Mouse (Mus musculus) granulocyte monocyte progenitor cell, adult 5-6 weeks (primary cell): ENCODE data around the gene Vps35. TPM values are rescaled to one million over a fixed set of nuclear protein-coding genes. Genes with fewer than 3 reads are reported as not detected.
A peak's percentile ranks its signal among the peaks of the same experiment; 100 is the strongest.

Source experiments
- ATAC-seq: replicated peaks from 2 replicates; pipeline ENCODE4 v1.8.0; 2016; ENCODE audit warnings: mild to moderate bottlenecking, moderate TSS enrichment, inconsistent platforms; ENCODE audit not compliant: poor library complexity, severe bottlenecking
- total RNA-seq, 2 experiments: library from RNA; stranded (forward) in 1 of 2; stranded (reverse) in 1 of 2; fragments of 200-712, 200-1000 nt in 1 of 2; fragments of >200 nt in 1 of 2; fragmentation: Nextera tagmentation in 1 of 2; gene quantifications; 2 replicates each; pipeline ENCODE4 v1.2.3; 2014 to 2017

Gene Vps35
- 72.7 and 83.0 TPM in 2 replicates for total RNA-seq (2014; fragmentation: Nextera tagmentation)
- total RNA-seq (2017): 108 and 149 TPM in 2 replicates

DNA sequence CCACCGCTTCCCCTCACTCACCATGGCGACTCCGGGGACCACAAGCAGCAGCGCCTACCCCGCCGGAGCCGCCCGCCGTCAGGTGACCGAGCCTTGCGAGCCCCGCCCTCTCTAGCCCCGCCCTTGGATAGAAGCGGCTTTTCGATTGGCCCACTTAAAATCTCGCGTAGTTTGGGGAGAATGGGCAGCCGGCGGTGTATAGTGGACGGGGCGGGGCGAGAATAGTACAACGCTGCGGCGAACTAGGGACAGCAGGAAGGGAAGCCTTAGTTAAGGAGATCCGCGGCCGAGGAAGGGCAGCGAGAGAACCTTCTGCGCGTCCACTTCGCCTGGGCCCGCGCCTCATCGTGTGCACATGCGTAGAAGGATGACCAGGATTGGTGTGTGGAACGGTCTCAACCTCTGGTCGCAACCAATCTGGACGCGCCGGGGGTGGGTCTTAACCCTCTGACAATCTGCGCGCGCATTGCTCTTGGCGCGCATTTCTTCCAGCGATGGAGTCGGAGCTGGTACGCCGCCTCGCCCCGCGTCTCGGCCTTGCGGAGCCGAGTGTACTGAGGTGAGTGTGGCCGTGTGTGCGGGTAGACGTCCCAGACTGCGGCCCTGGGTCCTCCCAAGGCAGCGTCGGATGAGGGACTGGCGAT lies at the start of gene Vps35, which contains the start of gene Orc6:
Gene Vps35 (minus strand): TSS at position 369 of the 644 bp plus-strand sequence.
Gene Orc6 (plus strand): TSS at position 199 of the 644 bp plus-strand sequence.
- peak; percentile 91 for ATAC-seq

DNA sequence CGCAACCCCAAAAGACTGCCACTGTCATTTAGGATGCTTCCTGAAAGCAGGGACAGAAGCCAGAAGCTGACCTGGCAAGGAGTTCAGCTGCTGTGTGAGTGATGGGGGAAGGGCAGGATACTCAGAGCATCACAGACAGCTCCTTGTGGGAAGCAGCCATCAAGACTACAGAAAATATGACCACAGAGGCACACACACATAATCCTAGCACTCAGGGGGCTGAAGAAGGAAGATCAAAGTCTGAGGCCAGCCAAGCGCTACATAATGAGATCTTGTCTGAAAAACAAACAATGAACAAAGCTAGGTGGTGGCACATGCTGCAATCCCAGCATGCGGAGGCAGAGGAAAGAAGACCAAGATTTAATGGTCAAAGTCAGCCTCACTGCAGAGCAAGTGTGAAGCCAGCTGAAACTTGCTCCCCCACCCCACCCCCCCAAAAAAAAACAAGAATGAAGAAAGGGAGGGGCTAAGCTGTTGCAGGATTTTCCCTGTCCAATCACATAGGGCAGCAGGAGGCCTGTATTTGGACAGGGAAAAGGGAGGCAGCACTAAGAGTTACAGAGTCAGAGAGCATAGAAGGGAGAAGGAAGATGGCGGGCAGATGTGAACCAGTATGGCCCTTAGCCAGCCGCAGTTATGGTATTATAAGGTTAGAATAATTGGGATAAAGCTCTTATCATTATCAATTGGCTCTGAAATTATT lies 40.4 kb upstream of the Vps35 start:
- no peak for ATAC-seq

DNA sequence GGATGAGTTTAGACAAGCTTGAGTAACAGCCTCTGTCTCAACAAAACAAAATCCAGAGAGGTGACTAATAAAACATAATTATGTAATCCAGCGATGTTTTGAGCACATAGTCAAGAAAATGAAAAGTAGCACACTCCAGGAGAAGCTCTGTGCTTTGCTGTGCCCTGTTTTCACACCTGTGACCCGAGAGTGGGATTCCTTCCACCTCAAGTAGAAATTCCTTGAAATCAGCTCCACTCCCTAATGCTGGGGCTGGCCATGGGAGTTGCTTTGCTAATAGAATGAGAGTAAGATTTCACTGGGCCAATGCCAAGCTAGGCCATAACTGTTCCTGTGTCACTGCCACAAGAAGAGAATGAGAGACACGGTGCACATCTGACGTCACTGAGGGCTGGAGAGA lies 38.1 kb upstream of the Vps35 start:
- no peak for ATAC-seq

DNA sequence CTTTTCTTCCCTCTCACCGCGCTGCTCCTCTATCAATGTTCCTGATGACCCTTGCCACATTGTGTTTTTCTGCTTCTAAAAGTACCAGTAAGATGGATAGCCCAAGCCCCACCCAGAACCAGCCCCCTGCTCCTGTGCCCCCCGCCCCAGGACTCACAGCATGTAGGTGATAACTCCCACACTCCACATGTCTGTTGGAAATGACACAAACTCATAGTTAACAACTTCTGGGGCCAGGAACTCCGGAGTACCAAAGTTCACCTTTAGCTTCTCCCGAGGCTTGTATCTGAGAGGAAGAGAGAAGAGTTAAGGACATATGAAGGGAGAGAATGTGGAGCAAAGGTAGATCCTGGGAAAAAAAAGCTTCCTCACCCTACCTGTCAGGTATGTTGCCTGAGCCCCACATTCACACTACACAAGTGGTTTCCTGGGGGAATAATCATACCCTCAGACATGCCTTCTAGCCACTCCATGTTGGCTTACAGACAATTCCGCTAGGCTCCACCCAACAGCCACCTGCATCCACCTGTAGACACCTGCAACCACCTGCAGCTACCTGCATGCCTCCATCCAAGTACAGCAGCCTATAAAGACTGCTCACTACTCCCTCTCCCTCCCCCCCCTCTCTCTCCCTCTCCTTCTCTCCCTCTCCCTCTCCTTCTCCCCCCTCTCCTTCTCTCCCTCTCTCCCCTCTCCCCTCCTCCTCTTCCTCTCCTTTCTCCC lies 36.8 kb upstream of the Vps35 start:
- ATAC-seq: no peak

DNA sequence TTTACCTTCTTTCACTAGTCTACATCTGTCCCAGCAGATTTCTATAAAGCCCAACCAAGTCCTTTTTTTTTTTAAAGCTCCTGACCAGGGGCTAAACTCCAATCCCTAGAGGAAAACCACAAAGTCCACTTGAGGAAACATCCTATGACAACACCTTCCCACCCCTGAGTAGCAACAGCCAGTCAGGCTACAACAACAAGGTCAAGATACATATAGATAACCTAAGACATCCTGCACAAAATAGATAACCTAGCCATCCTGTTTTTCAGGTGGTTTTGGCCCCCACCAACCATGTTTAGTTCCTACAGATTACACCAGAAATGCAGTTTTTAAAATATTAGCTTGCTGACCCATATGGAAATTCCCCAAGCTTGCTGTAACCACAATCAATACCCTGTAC lies 35.5 kb upstream of the Vps35 start:
- no peak for ATAC-seq

DNA sequence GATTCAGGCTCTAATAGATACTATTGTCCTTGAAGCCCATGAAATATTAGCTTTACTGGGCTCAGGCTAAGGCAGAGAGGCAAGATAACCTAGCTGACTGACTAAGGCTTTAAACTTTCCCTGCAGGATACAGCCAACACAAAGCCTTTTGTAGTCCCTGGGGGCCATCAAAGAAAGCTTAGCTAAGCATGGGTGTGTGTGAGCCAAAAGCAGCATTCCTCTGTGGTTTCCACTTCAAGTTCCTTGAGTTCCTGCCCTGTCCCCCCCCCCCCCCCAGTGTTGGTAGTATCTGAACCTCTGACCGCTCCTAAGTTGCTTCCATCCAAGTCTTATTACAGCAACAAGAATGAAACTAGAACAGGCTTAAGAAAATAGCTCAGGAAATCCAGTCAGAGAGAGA lies 29.9 kb upstream of the Vps35 start:
- ATAC-seq: no peak

DNA sequence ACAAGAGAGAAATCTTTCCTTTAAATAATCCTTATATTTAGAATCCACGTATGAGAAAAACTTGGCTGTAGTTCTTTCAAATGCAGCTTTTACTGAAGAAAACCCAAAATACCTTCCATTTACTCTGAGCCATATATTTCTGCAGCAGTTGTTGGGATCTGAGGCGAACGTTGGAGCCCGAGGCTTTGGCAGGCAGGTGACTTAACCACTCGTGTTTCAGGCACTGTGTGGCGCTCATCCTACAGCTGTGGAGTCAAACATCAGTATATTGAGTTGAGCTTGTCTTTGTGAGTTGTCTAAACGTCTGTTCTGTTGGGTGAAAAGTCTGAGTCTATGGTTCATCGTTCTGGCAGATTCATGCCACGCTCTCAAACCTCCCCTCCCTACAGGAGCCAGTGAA lies 27.4 kb upstream of the Vps35 start:
- no peak for ATAC-seq

DNA sequence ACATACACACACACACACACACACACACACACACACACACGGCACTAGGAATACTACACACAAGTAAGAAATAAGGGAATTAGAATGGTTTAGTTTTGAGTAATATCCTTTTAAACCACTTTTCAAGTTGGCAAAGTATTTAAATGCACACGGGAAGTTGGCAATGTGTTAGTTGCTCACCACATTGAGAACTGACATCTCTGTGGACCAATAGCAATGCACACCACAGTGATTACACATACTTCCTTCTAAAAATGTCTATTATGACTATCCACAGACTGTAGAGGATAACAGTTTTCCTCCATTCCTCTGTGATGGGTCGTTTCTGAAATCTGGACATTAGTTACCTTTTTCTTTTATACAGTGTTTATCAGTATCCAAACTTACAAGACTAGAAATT lies 23.5 kb upstream of the Vps35 start:
- peak; percentile 94 for ATAC-seq

DNA sequence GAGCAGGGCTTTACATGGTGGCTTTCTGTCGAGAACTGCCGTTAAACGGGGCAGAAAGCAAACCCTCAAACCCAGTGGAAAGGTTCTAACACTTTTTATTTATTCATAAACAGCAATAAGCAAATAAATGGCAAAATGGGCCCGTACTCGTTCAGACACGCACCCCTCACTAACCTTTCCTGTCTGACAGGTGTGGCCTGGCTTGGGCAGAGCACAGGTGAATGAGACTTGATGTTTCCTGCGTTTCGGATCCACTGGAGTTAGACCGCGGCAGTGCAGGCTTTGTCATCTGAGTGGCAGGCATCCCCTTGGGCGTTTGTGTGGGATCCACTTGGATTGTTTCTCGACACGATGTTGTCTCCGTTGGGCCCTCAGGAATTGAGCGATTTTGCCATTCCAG lies 22.4 kb upstream of the Vps35 start:
- no peak for ATAC-seq

DNA sequence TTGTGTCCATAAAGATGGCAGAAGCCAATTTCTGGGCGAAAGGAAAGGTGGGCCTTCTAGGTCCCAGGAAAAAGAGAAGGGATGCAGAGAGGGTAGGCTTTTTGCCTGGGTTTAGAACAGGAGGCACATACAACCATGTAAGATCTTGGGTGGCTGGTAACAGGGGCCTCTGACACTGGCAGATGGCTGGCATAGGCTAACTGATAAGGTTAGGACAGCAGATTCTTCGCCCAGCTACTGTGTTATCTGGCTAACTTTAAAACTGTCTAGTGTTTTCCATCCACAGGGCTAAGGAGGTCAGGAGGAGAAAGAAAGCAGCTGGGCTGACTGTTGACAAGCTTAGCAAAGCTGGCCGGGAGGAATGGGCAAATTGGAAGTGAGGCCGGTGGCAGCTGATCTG lies 18.9 kb upstream of the Vps35 start:
- ATAC-seq: no peak

DNA sequence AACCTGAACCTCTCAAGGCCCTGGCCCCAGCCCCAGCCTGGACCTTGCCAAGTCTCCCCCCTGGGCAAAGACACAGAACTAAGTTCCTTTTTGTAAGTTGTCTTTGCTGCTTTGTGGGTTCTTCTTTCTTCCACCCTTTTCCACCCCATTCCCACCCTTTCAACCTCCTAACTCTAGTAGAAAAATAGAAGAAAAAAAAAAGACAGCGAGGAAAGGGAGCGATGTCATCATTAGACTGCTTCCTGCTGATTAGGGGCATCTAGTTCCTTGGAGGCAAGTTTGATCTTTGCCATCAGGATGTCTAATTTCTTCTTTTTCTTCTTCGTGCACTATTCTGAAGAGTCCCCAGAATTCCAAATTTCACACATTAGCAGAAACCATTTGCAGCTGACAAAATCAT lies 13.4 kb upstream of the Vps35 start:
- no peak for ATAC-seq

DNA sequence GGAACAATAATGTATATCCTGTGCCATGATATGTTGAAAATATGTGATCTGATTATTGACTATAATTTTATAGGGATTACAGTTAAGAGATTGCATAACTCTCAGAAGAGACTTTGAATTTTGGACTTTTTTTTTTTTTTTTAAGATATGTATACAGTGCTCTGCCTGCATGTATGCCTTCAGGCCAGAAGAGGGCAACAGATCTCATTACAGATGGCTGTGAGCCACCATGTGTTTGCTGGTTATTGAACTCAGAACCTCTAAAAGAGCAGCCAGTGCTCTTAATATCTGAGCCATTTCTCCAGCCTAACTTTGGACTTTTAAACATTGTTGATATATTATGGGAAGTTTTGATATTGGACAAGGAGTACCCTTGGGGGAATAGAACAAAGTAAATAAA lies 12.1 kb upstream of the Vps35 start:
- peak; percentile 71; the same call in 1 of the 2 replicates for ATAC-seq

DNA sequence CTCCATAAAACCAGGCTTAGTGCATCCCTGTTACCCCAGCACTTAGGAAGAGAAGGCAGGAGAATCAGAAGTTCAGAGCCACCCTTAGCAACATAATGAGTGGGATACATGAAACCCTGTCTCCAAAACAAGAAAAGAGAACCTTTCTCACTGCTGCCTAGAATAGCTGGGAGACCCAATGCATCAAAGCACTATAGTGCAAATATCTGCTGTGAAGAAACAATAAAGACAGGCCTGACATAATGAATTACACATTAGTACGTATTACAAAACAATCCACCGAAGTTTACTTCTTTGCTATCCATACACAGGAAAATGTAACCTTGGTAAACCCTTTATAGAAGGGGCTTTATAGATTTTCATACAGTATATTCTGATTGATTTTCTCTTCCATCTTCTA lies 9.0 kb upstream of the Vps35 start:
- ATAC-seq: no peak

DNA sequence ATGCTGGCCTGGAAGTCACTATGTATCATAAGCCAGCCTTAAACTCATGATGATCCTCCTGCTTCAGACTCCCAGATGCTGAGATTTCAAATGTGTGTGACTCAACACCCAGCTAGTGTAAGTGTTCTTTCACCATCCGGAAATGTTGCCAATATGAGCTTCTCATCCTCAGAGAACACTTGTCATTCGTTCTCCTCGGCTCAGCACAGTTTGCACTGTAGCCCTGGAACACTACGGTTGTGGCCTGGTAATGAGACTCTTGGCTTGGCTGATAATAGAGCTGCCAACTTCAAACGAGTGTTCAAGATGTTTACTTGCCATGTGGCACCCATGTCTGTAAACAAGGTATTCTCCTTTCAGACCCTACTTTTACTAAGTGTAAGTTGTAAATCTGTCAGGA lies 3.9 kb upstream of the Vps35 start:
- no peak for ATAC-seq

DNA sequence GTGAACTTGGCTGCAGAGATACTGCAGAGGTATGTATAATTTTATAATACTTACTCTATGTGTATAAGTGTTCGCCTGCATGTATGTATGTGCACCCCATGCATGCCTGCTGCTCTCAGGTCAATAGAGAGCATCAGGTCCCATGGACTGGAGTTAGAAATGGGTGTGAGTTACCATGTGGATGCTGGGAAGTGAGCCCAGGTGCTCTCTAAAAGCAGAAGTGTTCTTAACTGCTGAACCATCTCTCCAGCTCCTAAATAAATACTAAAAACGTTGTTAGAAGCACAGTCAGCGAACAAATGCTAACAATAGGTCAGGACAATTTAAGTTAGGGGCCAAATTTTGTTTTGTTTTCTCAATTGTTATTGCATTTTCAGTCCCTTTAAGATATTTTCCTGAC lies 3.3 kb upstream of the Vps35 start:
- no peak for ATAC-seq

DNA sequence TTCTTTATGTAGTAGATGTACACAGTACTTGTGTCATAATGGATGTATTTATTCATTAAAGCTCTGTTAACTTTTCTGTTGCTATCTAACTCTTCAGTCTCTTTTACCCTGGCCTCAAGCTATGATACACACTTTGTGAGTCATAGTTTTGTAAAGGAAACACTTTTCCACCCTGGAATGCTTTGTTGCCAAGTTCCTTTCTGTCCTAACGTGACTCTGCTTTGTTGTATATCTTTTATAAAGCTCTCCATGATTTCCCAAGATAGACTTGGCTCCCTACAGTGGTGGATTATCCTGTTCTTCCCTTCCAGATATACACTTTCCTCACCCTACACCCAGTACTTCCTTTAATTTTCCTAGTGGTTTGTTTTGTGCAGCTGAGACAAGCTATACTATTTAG lies 2.3 kb upstream of the Vps35 start:
- no peak for ATAC-seq

DNA sequence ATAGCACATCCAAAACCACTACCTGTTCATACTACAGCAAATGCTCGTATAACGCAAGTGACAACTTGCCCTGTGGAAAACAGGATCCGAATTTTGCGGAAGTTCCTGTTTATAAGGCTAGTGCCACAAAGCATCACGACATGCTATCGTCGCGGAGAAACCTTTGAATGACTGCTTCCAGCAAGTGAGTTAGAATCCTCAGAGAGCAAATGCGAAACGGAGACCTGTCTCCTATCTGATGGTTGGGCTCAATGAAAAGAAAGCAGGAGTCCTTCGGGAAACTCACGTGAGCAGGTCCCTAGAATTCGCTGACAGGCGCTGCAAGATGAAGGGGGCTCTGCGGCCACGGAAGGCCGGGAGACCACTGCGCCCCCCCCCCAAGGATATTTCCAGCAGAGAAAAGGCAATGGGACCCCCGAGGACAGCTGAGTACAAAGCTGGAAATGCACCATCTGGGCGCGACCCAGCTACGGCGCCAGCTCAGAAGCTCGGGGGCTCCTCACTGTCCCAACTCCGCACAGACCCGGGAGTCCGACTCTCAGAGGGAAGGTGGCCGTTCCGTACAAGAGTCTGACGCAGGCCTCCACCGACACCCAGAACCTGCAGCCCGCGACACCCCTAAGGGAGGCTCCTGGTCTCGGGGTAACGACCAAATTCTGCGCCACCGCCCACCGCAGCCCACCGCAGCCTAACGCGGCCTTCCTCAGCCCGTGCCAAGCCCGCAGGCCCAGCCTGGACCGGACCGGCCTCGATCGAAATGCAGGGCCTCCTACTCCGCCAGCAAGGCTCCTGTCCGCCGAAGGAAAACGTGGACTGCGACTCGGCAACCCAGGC lies 785 bp downstream of the Vps35 start:
- ATAC-seq: peak; percentile 43

DNA sequence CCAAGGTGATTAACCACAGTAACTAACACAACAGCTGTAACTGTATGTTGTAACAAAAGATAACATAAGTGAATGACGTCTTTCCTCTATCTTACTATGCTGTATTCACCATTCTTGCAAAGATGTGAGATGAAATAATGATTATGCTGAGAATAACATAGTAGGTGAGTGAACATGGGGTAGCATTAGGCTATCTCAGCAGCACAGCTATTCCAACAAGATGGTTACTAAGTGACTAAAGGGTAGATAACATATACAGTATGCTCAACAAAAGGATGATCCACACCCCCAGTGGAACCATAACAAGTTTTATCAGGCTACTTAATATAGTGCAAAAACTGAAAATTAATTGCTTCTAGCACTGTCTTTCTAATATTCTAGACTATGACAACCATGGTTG lies 12.8 kb downstream of the Vps35 start:
- no peak for ATAC-seq

DNA sequence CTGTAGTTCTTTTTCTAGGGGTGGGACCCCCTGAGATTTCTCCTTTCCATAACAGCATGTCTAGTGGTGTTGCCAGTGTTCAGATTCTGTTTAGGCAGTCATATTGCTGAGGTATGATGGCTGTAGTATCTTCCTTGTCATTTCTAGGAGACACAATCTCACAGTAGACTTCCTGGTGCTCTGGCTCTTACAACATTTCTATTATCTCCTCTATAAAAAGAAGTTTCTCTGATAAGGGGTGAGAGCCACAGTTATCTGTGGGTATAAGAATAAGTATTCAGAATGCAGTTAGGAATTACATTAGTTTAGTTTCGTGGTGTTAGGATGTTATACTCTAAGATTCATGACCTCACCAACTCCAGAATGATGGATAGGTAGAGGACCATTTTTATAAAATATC lies 72.3 kb downstream of the Vps35 start:
- ATAC-seq: no peak

DNA sequence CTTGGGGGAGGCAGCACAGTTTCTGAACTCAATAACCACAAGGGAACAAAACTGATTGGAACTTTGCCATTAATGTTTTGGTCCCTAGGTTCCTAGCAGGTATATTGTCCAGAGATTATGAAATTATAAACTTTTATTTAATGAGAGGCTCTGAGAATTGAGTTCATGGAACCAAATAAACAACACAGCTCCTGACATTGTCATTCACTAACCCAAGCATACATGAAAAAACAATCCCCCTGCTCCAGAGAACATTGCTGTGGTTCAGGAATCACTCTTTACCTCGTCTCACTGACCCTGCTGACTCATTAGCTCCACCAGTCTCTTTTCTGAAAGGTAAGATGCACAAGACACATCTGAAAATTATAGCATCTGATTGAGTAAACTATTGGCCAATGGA lies 73.9 kb downstream of the Vps35 start, which contains the start of gene Olfr371:
Gene Olfr371 (plus strand): TSS at position 301 of the 400 bp plus-strand sequence.
- ATAC-seq: no peak
